Mouse (Mus musculus) liver, adult (tissue): Measurements from ENCODE around the gene Gria1.

Source experiments
- GATA4 ChIP-seq: IDR thresholded peaks from 2 replicates; pipeline ENCODE4 v1.6.1; 2014; ENCODE audit warnings: mild to moderate bottlenecking, low read length; ENCODE audit not compliant: insufficient replicate concordance

The Gria1 gene

GRCm38 (mm10) chr11:57286119-57286518 lies 274.9 kb downstream of the Gria1 start:
- no peak for TF ChIP-seq GATA4

GRCm38 (mm10) chr11:57297376-57297775 lies 286.2 kb downstream of the Gria1 start:
- no peak for TF ChIP-seq GATA4

- TF ChIP-seq GATA4, result no peak
These were observed 287.1 kb downstream of the Gria1 start for GRCm38 (mm10) chr11:57298263-57298662.

DNA sequence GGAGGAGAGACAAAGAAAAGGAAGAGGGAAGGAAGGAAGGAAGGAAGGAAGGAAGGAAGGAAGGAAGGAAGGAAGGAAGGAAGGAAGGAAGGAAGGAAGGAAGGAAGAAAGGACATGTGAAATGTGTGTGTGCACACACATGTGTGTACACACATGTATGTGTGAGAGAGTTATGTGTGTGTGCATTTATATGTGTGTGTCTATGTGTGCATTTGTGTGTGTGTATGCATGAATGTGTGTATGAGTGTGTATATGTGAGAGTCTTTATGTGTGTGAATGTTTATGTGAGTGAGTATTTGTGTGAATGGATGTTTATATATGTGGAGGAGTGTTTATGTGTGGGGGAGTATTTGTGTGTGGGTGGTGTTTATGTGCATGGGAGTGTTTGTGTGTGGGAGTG lies 287.5 kb downstream of the Gria1 start:
- TF ChIP-seq GATA4, result no peak

GRCm38 (mm10) chr11:57303602-57304001 lies 292.4 kb downstream of the Gria1 start:
- TF ChIP-seq GATA4, result no peak

DNA sequence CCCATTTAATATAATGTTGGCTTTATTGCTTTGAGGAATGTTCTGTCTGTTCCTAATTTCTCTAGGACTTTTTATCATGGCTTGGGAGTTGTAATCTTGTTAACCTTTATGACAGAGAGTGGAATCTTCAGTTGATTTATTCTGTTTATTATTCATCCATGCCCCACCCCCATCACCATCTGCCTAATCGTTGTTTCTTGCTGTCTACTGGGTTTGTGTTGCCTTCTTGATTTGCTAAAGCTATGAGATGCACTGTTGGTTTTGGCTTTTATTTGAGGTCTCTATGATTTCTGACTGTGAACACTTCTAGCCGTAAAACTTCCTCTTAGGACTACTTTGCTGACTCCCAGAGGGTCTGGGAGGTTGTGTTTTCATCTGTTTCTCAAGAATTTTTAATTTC lies 294.9 kb downstream of the Gria1 start:
- no peak for TF ChIP-seq GATA4

- no peak for TF ChIP-seq GATA4
These were observed 295.7 kb downstream of the Gria1 start for GRCm38 (mm10) chr11:57306892-57307291.

DNA sequence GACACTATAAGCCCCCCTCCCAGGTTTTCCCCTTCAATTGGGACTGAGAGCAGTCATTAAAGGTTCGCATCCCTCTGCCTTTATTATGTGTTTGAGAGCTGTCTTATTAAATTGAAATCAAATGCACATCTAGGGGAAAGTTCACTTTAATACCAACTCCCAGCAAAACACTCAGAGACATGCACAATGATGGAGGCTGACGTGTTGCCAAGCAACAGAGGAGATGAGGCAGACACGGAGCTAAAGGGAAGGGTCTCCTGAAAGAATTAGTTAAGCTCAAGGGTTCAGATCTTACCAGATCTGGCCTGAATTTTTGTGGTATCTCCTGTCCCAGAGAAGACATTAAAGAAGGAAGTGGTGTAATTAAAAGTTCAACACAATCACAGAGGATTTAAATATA lies 305.9 kb downstream of the Gria1 start:
- TF ChIP-seq GATA4, result no peak

GRCm38 (mm10) chr11:57317478-57317877 lies 306.3 kb downstream of the Gria1 start:
- no peak for TF ChIP-seq GATA4

- no peak for TF ChIP-seq GATA4
These were observed 308.2 kb downstream of the Gria1 start for GRCm38 (mm10) chr11:57319374-57319773.

DNA sequence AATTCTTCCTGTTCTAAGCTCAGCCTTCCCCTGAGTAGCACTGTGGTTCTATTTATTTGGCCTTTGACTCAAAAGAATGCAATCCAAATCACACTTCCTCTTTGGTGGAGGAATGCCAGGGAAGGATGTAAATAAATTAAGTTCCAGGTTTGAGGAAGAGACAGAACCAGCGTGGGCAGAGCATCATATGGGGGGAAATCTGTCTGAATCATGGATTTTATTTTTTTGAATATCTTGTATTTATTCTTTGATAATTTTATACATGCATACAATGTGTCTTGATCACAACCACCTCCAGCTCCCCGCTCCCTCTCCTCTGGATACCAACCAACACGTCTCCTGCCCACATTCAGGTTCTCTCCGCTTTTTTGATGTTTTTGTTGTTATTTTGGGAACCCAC lies 312.9 kb downstream of the Gria1 start:
- no peak for TF ChIP-seq GATA4
